Mouse (Mus musculus): ENCODE results near the gene 2310022A10Rik.

Gene 2310022A10Rik

DNA sequence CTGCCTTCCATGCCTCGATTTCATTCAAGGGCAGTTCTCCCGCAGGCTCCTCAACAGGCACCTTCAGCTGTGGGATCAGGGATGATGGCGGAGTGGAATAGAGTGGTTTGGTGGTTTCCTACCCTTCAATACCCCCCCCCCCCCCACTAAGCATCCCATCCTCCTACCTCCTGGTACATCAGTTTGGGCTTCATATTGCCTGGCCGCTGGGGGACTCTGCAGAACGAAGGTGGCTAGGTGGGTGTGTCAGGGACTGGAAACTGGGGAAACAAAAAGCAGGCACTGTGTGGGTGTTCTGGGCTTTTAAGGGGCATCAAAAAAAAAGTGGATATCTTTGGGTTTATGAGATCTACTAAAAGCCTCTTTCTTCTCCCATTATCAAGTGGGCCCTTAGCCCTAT, 11.1 kb upstream of the 2310022A10Rik start:
- no peak for DNase-seq

DNA sequence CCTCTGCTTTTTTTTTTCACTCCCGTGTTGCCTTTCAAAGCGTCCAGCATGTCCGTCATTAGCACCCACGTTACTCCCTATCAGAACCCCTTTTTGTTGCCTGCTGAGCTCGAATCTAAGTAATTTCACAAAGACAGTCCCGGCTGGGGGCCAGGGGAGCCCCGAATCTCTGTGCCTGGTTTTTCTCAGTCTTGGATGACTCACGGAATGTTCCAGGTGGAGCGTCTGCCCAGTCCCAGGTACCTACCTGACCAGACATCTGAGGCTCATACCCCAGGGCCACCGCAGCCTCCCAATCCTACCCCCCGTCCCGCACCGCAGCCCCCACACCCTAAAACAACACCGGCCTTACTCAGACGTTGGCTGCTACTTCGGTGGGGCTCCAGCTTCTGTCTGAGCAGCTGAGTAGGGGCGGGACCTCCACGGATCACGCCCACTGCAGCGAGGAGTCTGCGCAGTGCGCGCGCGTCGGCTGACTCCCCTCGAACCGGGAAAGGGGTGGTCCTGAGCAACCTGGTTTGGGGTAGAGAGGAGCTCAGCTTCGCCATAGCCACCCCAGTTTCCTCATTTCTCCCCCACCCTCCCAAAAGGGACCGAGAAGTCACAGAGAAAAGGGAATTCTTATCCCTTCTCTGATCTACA, 10.5 kb upstream of the 2310022A10Rik start:
- peak; percentile 88 to 93 for DNase-seq

GRCm38 (mm10) chr7:27543065-27543464, 10.0 kb upstream of the 2310022A10Rik start:
- DNase-seq: no peak

GRCm38 (mm10) chr7:27543851-27544250, 9.2 kb upstream of the 2310022A10Rik start:
- DNase-seq: no peak

- DNase-seq: peak in 1 of 2 experiments; percentile 54
These were observed 8.2 kb upstream of the 2310022A10Rik start for GRCm38 (mm10) chr7:27544675-27545370.

DNA sequence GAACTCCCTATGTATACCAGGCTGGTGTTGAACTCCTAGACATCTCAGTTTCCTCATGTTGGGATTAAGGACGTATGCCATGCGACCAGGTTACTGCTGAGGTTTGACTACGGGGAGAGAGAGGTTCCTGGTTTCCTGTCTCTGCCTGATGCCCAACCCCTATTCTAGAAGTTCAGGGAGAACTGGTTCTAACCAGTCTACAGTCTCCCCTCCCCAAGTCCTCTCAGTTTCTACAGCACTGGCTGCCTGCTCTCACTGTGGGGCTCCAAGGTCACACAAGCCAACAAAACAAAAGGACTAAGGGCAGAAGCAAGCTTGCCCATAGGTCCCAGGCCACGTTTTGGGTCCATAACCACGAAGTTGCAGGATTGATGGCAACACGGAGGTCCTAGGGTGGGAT, 3.4 kb upstream of the 2310022A10Rik start:
- DNase-seq: no peak

GRCm38 (mm10) chr7:27552070-27552469, 963 bp upstream of the 2310022A10Rik start:
- DNase-seq: no peak

- no peak for DNase-seq
These were observed 7.4 kb downstream of the 2310022A10Rik start for GRCm38 (mm10) chr7:27560291-27560887.

GRCm38 (mm10) chr7:27560978-27561377, 7.9 kb downstream of the 2310022A10Rik start:
- DNase-seq: no peak

DNA sequence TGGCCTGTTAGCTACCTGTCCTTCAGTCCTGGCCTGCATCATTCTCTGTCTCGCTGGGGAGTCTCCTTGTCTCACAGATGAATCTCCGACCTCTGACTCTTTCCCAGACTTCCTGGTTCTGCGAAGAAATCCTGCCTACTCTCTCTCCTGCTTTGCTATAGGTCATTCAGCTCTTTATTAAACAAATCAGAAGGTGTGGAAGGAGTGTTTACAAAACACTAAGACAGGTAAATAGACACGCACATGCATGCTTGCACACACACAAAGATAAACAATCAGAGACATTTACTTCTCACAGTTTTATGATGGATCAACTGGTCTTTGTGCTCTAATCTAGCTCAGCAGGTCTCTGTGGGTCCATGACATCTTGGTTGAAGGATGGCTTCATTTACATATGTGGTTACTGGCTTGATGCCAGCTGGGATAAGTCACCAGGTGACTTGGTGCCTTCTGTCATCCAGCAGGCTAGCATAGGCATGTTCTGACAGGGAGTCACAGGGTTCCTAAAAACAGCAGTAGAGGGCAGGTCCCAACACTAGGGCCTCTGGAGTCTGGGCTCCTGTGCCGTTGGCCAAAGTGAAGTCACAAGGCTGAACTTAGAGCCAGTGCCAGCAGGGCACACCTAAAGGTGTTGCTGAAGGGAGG, 16.7 kb downstream of the 2310022A10Rik start:
- peak; percentile 29 to 36 for DNase-seq

- no peak for DNase-seq
These were observed 19.1 kb downstream of the 2310022A10Rik start for GRCm38 (mm10) chr7:27572133-27572532.

DNA sequence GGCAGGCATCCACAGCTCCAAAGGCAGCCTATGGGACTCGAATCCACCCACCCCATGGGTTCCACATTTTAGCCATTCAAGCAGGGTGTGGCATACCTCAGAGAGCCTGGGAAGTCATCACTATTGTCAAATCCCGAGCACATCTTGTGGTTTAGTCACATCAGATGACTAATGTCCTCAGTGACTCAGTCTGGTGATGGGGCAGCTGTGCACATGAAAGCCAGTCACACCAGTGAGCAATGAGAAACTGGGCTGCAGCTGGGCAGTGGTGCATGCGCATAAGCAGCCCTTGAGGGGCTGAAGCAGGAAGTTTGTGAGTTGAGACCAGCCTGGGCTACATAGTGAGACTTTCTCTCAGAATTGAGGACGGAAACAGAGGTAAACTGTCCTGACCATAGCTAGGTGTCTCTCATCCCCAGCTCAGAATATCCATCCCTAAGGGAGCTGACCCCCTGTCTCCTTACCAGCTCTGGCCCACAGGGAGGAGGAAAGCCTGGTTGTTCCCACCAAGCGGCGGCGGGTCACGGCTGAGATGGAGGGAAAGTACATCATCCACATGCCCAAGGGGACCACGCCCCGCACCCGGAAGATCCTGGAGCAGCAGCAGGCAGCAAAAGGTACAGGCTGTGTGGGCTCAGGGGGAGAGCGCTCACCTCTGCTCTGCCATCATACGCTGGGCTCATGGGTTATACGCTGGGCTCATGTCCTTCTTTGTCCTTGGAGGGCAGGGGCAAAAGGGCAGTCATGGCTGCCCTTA, 21.3 kb downstream of the 2310022A10Rik start:
- no peak for DNase-seq

- DNase-seq: peak; percentile 60 to 65
These were observed 23.9 kb downstream of the 2310022A10Rik start for GRCm38 (mm10) chr7:27576914-27577313.

DNA sequence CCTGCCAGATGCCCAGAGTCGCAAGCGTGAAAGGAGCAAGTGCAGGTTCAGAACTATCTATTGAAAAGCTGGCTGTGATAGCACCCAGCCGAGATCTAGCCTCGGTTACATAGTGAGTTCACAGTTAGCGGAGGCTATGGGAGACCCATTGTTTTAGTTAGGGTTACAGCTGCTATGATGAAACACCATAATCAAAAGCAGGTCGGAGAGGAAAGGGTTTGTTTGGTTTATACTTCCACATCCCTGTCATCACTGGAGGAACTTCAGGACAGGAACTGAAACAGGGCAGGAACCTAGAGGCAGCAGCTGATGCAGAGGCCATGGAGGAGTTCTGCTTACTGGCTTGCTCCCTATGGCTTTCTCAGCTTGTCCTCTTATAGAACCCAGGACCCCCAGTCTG, 24.6 kb downstream of the 2310022A10Rik start:
- no peak for DNase-seq

GRCm38 (mm10) chr7:27578465-27578864, 25.4 kb downstream of the 2310022A10Rik start:
- no peak for DNase-seq

GRCm38 (mm10) chr7:27580380-27581174, 27.5 kb downstream of the 2310022A10Rik start:
- DNase-seq: no peak

DNA sequence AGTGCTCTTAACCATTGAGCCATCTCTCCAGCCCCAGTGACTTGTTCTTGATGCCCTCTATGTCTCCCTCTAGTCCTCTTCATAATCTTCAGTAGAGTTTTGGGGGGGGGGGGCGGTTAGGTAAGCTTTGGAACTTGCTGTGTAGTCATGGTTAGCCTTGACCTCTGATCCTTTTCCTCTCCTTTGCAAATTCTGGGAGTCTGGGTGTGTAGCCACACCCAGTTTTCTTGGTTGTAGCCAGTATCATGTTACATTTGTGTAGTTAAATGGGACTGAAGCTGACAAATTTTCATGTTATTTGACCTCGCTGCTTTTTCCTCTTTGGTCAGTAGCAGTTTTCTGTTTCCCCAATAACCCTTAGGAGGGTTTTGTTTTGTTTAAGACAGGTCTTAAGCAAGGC, 33.8 kb downstream of the 2310022A10Rik start:
- DNase-seq: no peak

- peak in 1 of 2 experiments; percentile 31 for DNase-seq
These were observed 34.7 kb downstream of the 2310022A10Rik start for GRCm38 (mm10) chr7:27587741-27588140.

- DNase-seq: no peak
These were observed 37.1 kb downstream of the 2310022A10Rik start for GRCm38 (mm10) chr7:27590088-27590487.

- DNase-seq: peak in 1 of 2 experiments; percentile 38
These were observed 37.7 kb downstream of the 2310022A10Rik start for GRCm38 (mm10) chr7:27590566-27591213.

Data from cerebellum, postnatal 10 days (tissue).